Mouse (Mus musculus): ENCODE results near the gene Slc9a3r1. TPM values are rescaled to one million over a fixed set of nuclear protein-coding genes. Genes with fewer than 3 reads are reported as not detected.

The Slc9a3r1 gene
- polyA plus RNA-seq, 1 experiment from 2014 or later: 24.9 TPM

DNA sequence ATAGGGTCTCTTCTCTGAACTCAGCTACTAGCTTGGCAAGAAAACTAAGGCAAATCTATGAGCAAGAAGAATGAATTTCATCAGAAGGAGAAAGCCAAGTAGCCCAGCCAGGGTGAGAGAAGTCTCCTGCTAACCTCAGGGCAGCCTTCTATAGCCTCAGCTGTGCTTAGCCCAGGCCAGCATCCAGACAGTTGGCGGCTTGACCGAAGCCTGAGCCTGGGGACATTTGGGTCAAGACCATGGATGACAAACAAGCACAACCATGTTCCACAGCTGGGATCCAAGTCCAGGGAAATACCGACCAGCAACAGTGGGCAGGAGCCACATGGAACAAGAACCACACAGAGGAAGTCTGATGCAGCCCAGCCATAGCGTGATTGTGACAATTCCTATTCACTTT lies 15.3 kb upstream of the Slc9a3r1 start:
- ATAC-seq (ENCODE audit: insufficient number of reproducible peaks, low FRiP score, low TSS enrichment, low read depth) (no peak), DNase-seq (ENCODE audit: low spot score) (no peak)

DNA sequence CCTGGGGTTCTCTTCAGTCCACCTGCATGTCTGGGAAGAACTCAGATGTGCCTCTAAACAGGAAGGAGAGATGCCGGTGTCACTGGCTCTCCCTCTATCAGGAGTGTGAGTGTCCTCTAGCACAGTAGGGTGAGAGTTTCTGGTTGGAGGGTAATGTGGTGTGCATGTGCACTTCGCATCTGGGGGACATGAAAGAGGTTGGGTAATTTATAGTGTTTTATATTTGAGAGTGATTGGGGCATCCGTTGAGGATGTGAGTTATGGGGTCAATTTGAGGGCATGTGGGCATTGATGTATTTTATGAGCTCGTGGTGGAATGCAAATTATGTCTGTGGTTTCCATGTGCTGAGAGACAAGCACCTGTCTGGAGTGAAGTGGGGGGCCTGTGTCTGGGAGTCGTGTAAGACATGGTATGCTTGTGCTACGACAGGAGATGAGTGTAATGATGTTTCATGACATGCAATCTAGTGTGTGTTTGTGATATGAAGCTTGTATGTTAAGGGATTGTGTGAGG lies 12.3 kb upstream of the Slc9a3r1 start:
- no peak overlapping the region for H3K4me2 ChIP-seq (ENCODE audit: low read depth, severe bottlenecking)
- H3K27ac ChIP-seq (replicated peaks; ENCODE audit: low read depth, low read length): no peak overlapping the region
- peaks cover 15% of the 10 kb centered on the region; the same call in 1 of the 2 replicates for H3K4me1 ChIP-seq (ENCODE audit: control insufficient read depth, insufficient read depth, low read length)
- H3K4me3 ChIP-seq (ENCODE audit: low read depth, low read length): no peak overlapping the region
- H3K9me3 ChIP-seq (ENCODE audit: control insufficient read depth, low read length): no peaks in the 10 kb centered on the region
- no peak for DNase-seq (ENCODE audit: low spot score)
- 45% methylated on average over 6 of the region's 6 CpGs for WGBS
- no peaks in the 10 kb centered on the region for H3K36me3 ChIP-seq (ENCODE audit: control insufficient read depth, insufficient read depth, low read length)
- peaks cover 10% of the 10 kb centered on the region for H3K27me3 ChIP-seq (ENCODE audit: control insufficient read depth, insufficient read depth, low read length)
- ATAC-seq (ENCODE audit: insufficient number of reproducible peaks, low FRiP score, low TSS enrichment, low read depth): no peak
- no peak overlapping the region for H3K9ac ChIP-seq (ENCODE audit: low read length)

More for the DNA sequence above, 15.3 kb upstream of the Slc9a3r1 start:
- Histone ChIP-seq H3K4me2 (ENCODE audit: low read depth, severe bottlenecking) (no peak overlapping the region), H3K27me3 (ENCODE audit: control insufficient read depth, insufficient read depth, low read length) (no peaks in the 10 kb centered on the region), H3K4me1 (ENCODE audit: control insufficient read depth, insufficient read depth, low read length) (no peaks in the 10 kb centered on the region; the same call in 1 of the 2 replicates), H3K36me3 (ENCODE audit: control insufficient read depth, insufficient read depth, low read length) (no peaks in the 10 kb centered on the region), H3K9ac (ENCODE audit: low read length) (no peak overlapping the region), H3K27ac (replicated peaks; ENCODE audit: low read depth, low read length) (no peak overlapping the region), H3K4me3 (ENCODE audit: low read depth, low read length) (no peak overlapping the region), H3K9me3 (ENCODE audit: control insufficient read depth, low read length) (no peaks in the 10 kb centered on the region)
- 91% methylated on average over 4 of the region's 4 CpGs for WGBS

DNA sequence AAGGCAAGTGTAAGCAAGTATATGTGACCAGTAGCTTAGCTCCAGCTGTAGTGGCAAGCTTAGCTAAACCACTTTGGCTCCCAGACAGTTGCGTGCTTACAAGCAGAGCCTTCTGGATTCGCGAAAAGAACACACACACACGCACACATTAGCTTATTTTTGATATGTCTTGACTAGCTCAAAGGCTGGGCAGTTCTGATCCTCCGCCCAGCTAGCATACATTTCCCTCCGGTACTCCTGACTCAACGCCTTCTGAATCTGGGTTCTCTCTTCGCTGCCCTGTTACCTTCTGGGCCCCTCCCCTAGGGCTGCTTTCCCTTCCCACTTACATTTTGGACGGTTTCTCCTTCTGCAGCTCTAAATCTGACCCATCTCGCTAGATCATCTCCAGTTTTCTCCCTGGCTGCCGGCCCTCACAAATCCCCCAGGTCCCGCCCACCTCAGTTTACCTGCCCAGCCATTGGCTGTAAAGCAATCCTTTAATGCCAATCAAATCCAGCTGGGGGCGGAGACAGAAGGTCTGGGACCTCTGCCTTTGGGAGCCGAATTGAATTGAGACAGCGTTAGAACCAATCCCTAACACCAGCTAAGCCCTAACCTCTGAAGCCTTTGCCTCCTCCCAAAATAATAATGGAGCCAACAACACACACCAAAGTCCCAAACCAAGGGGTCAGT lies 11.2 kb upstream of the Slc9a3r1 start:
- 7% methylated on average over 15 of the region's 15 CpGs for WGBS

DNA sequence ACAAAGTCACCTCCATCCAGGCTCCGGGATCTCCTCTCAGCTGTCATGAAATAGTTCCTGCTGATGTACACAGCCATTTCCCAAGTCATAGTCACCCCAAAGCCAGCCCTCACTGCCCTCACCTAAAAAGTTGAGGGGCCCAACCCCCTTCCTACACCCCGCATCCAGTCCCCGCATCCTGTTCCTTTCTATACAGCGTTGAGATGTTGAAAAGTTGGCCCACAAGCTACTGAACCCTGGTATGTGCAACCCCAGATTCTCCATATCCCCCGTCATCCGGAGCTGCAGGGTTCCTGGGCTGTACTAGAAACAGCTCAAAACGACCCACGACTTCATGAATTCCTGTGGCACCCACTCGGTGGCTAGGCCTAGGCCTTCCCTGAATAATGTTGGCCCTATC lies 10.1 kb upstream of the Slc9a3r1 start:
- Histone ChIP-seq H3K9ac (ENCODE audit: low read length) (no peak overlapping the region), H3K4me2 (ENCODE audit: low read depth, severe bottlenecking) (no peak overlapping the region), H3K9me3 (ENCODE audit: control insufficient read depth, low read length) (no peaks in the 10 kb centered on the region), H3K27ac (replicated peaks; ENCODE audit: low read depth, low read length) (no peak overlapping the region), H3K4me3 (ENCODE audit: low read depth, low read length) (no peak overlapping the region), H3K36me3 (ENCODE audit: control insufficient read depth, insufficient read depth, low read length) (no peaks in the 10 kb centered on the region), H3K27me3 (ENCODE audit: control insufficient read depth, insufficient read depth, low read length) (peaks cover 16% of the 10 kb centered on the region), H3K4me1 (ENCODE audit: control insufficient read depth, insufficient read depth, low read length) (peaks cover 19% of the 10 kb centered on the region)
- DNase-seq (ENCODE audit: low spot score) (no peak), ATAC-seq (ENCODE audit: insufficient number of reproducible peaks, low FRiP score, low TSS enrichment, low read depth) (no peak)
- WGBS: 77% methylated on average over 9 of the region's 9 CpGs

More for the DNA sequence above, 11.2 kb upstream of the Slc9a3r1 start:
- DNase-seq (ENCODE audit: low spot score) (peak; percentile 90), ATAC-seq (ENCODE audit: insufficient number of reproducible peaks, low FRiP score, low TSS enrichment, low read depth) (peak; percentile 52; the same call in 1 of the 2 replicates)
- H3K4me2 ChIP-seq (ENCODE audit: low read depth, severe bottlenecking): peak overlapping the region; percentile 58
- peaks cover 15% of the 10 kb centered on the region; the same call in 1 of the 2 replicates for H3K4me1 ChIP-seq (ENCODE audit: control insufficient read depth, insufficient read depth, low read length)
- H3K36me3 ChIP-seq (ENCODE audit: control insufficient read depth, insufficient read depth, low read length): no peaks in the 10 kb centered on the region
- H3K4me3 ChIP-seq (ENCODE audit: low read depth, low read length): peak overlapping the region; percentile 28
- no peak overlapping the region for H3K27ac ChIP-seq (replicated peaks; ENCODE audit: low read depth, low read length)
- peaks cover 14% of the 10 kb centered on the region for H3K27me3 ChIP-seq (ENCODE audit: control insufficient read depth, insufficient read depth, low read length)
- peak overlapping the region; percentile 43 for H3K9ac ChIP-seq (ENCODE audit: low read length)
- no peaks in the 10 kb centered on the region for H3K9me3 ChIP-seq (ENCODE audit: control insufficient read depth, low read length)

DNA sequence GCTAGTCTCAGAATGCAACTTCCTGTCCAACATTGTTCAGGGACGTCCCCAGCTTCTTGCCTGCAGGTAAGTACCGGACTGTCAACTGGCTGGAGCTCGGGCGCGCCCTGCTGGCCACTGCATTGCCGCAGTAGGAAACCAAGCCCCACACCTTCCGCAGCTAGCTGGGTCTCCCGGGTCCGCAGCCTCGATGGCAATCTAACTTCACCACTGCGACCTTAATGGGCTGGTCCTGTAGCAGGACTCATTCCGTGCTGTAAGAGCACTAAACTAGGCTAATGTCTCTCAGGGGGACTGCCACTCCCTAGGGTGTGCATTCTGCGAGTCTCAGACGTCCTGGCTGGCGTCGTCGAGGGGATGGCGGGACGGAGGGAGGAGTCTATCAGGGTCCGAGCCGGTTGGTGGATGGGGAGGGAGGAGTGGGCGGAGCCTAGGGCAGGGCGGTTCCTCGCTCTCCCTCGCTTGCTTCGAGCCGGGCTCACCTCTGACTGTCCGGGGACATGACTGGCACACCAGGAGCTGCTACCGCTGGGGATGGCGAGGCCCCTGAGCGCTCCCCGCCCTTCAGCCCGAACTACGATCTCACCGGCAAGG lies 9.3 kb upstream of the Slc9a3r1 start:
- Histone ChIP-seq H3K27me3 (ENCODE audit: control insufficient read depth, insufficient read depth, low read length) (peaks cover 16% of the 10 kb centered on the region), H3K9me3 (ENCODE audit: control insufficient read depth, low read length) (no peaks in the 10 kb centered on the region), H3K4me1 (ENCODE audit: control insufficient read depth, insufficient read depth, low read length) (peaks cover 20% of the 10 kb centered on the region), H3K4me3 (ENCODE audit: low read depth, low read length) (peak overlapping the region; percentile 24; the same call in 1 of the 2 replicates), H3K4me2 (ENCODE audit: low read depth, severe bottlenecking) (peak overlapping the region; percentile 42), H3K36me3 (ENCODE audit: control insufficient read depth, insufficient read depth, low read length) (no peaks in the 10 kb centered on the region), H3K27ac (replicated peaks; ENCODE audit: low read depth, low read length) (no peak overlapping the region), H3K9ac (ENCODE audit: low read length) (no peak overlapping the region)
- WGBS: under 1% methylated on average over 35 of the region's 35 CpGs
- peak; percentile 90 for DNase-seq (ENCODE audit: low spot score)
- peak; percentile 45 for ATAC-seq (ENCODE audit: insufficient number of reproducible peaks, low FRiP score, low TSS enrichment, low read depth)

DNA sequence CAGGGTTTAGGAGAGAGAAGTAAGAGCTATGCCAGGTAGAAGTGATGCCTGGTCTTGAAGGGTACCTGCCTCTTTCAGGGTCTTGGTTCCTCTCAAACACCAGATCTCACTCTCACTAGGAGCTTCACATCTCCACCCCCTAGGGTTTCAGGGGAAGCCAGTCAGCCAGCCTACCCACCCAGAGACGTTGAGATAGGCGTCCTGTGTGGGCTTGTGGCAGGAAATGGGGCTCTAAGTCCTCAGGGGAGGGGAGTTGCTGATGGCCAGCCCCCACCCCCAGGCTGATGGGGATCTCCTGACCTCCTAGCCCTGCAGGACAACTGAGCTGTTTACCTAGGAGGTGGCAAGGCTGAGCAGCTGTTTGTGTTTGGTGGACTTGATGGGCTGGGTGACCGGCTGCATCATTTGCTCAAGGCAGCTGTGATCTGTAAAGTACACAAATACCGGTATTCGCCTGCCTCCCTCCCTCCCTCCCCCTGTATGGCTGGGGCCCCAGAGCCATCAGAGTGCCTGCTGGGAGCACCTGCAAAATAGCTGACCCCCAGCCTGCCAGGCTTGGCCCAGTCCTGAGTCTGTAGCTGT lies 8.0 kb upstream of the Slc9a3r1 start:
- ATAC-seq (ENCODE audit: insufficient number of reproducible peaks, low FRiP score, low TSS enrichment, low read depth) (no peak), DNase-seq (ENCODE audit: low spot score) (no peak)
- Histone ChIP-seq H3K4me2 (ENCODE audit: low read depth, severe bottlenecking) (no peak overlapping the region), H3K27me3 (ENCODE audit: control insufficient read depth, insufficient read depth, low read length) (peaks cover 16% of the 10 kb centered on the region), H3K9me3 (ENCODE audit: control insufficient read depth, low read length) (no peaks in the 10 kb centered on the region), H3K4me3 (ENCODE audit: low read depth, low read length) (no peak overlapping the region), H3K4me1 (ENCODE audit: control insufficient read depth, insufficient read depth, low read length) (peaks cover 20% of the 10 kb centered on the region), H3K36me3 (ENCODE audit: control insufficient read depth, insufficient read depth, low read length) (no peaks in the 10 kb centered on the region), H3K27ac (replicated peaks; ENCODE audit: low read depth, low read length) (no peak overlapping the region), H3K9ac (ENCODE audit: low read length) (no peak overlapping the region)
- whole genome bisulfite sequencing: 2% methylated on average over 5 of the region's 5 CpGs

DNA sequence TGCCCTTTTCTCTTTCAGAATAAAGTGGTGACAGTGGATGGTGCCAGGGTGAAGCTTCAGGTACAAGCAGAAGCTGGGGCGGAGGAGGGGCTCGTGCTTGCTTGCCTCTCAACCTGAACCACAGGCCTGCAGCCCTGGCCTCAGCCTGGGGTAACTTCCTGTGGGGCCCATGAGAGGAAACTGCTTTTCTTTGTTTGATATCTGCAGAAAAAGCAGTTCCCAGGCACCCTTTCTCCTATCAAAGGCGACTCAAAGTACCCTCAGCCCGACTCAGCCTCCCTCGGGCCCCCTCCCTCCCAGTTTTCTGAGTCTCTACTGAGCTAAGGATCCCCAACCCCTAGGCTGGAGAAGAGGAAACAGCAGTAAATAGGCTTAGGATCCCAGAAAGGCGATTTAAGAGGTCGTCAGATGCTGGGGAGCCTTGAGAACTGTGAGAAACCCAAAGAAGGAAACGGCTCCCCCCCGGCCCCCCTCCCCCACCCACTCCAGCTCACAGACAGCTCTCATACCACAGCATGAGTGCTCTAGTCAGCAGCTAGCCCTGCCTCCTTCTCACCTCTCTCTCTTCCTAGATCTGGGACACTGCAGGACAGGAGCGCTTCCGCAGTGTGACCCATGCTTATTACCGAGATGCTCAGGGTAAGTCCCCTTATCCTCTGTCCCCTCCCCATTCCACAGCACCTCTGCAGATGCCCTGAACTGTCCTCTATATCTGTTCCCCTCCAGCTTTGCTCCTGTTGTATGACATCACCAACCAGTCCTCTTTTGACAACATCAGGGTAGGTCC lies 5.0 kb upstream of the Slc9a3r1 start:
- Histone ChIP-seq H3K4me1 (ENCODE audit: control insufficient read depth, insufficient read depth, low read length) (peaks cover 24% of the 10 kb centered on the region), H3K27ac (replicated peaks; ENCODE audit: low read depth, low read length) (0 out of 2 replicates have a peak overlapping the region, but pooled peaks have one; percentile 23), H3K36me3 (ENCODE audit: control insufficient read depth, insufficient read depth, low read length) (no peaks in the 10 kb centered on the region), H3K4me2 (ENCODE audit: low read depth, severe bottlenecking) (no peak overlapping the region), H3K4me3 (ENCODE audit: low read depth, low read length) (no peak overlapping the region), H3K27me3 (ENCODE audit: control insufficient read depth, insufficient read depth, low read length) (peaks cover 18% of the 10 kb centered on the region), H3K9ac (ENCODE audit: low read length) (peak overlapping the region; percentile 32; the same call in 1 of the 2 replicates), H3K9me3 (ENCODE audit: control insufficient read depth, low read length) (no peaks in the 10 kb centered on the region)
- ATAC-seq (ENCODE audit: insufficient number of reproducible peaks, low FRiP score, low TSS enrichment, low read depth): no peak
- no peak for DNase-seq (ENCODE audit: low spot score)
- 33% methylated on average over 12 of the region's 12 CpGs for WGBS
